Mouse (Mus musculus) midbrain, embryonic 16.5 days (tissue): ENCODE measurements around the gene Fut7. TPM values are rescaled to one million over a fixed set of nuclear protein-coding genes. Genes with fewer than 3 reads are reported as not detected.

Experiments used
- ATAC-seq: fragments of 200-750 bp; cut with Nextera tagmentation; 2 replicates; pipeline ENCODE4 v1.8.0; 2017; ENCODE audit warnings: moderate TSS enrichment
- H3K27ac ChIP-seq: fragments of 300-500 bp; sonication (generic); 2 replicates; pipeline ENCODE4 v1.5.1; 2014; ENCODE audit warnings: mild to moderate bottlenecking, low read length, mixed read lengths
- H3K27me3 ChIP-seq: fragments of 300-500 bp; sonication (generic); 2 replicates; pipeline ENCODE4 v1.6.1; 2014; ENCODE audit warnings: low read depth, low read length, mixed read lengths; ENCODE audit not compliant: control insufficient read depth, insufficient read depth
- H3K36me3 ChIP-seq: fragments of 300-500 bp; sonication (generic); 2 replicates; pipeline ENCODE4 v1.6.1; 2014; ENCODE audit warnings: mild to moderate bottlenecking, low read length, moderate library complexity, mixed read lengths; ENCODE audit not compliant: control insufficient read depth, insufficient read depth
- H3K4me1 ChIP-seq: fragments of 300-500 bp; sonication (generic); 2 replicates; pipeline ENCODE4 v1.6.1; 2014; ENCODE audit warnings: mild to moderate bottlenecking, low read length, mixed read lengths; ENCODE audit not compliant: control insufficient read depth, insufficient read depth
- H3K4me2 ChIP-seq: fragments of 300-500 bp; sonication (generic); 2 replicates; pipeline ENCODE4 v1.6.1; 2014; ENCODE audit warnings: mild to moderate bottlenecking, low read length, mixed read lengths
- H3K4me3 ChIP-seq: fragments of 300-500 bp; sonication (generic); 2 replicates; pipeline ENCODE4 v1.5.1; 2014; ENCODE audit warnings: low read depth, mild to moderate bottlenecking, low read length, moderate library complexity, mixed read lengths
- H3K9ac ChIP-seq: fragments of 300-500 bp; sonication (generic); 2 replicates; pipeline ENCODE4 v1.6.1; 2014; ENCODE audit warnings: low read depth, low read length, mixed read lengths
- H3K9me3 ChIP-seq: fragments of 300-500 bp; sonication (generic); replicated peaks from 2 replicates; pipeline ENCODE4 v1.6.1; 2014; ENCODE audit warnings: mild to moderate bottlenecking, low read length, mixed read lengths; ENCODE audit not compliant: control insufficient read depth, poor library complexity, severe bottlenecking
- WGBS: fragments of 180-500 bp; shearing (Covaris S2); extraction: QIAGEN DNeasy Blood & Tissue Kit; methylation state at CpG from one replicate; pipeline ENCODE4 v1.1.7; 2014; 5-methylcytosine and 5-hydroxymethylcytosine counted together
- polyA plus RNA-seq: library from polyadenylated mRNA; unstranded; fragments of >200 nt; fragmentation: Nextera tagmentation; extraction: Ambion mirVana; gene quantifications from 2 replicates; pipeline ENCODE4 v1.2.1, GENCODE M21; 2015

Gene Fut7
- polyA plus RNA-seq, 1 experiment from 2014 or later: 0.09 TPM

- H3K27me3 ChIP-seq: no peaks in the 10 kb centered on the region
- no peak overlapping the region for H3K27ac ChIP-seq
- 94% methylated on average over 14 of the region's 14 CpGs for WGBS
- no peak overlapping the region for H3K4me2 ChIP-seq
- ATAC-seq: no peak
- H3K4me1 ChIP-seq: no peaks in the 10 kb centered on the region
- peaks cover 81% of the 10 kb centered on the region for H3K36me3 ChIP-seq
- H3K9ac ChIP-seq: no peak overlapping the region
- H3K9me3 ChIP-seq: no peaks in the 10 kb centered on the region
- no peak overlapping the region for H3K4me3 ChIP-seq
These were observed 19.6 kb downstream of the Fut7 start for GRCm38 (mm10) chr2:25442682-25443081.

GRCm38 (mm10) chr2:25450853-25451647 is 28.0 kb downstream of the Fut7 start:
- Histone ChIP-seq H3K36me3 (peaks cover 19% of the 10 kb centered on the region), H3K4me2 (no peak overlapping the region), H3K4me1 (no peaks in the 10 kb centered on the region), H3K4me3 (no peak overlapping the region), H3K27me3 (no peaks in the 10 kb centered on the region), H3K27ac (no peak overlapping the region), H3K9ac (no peak overlapping the region), H3K9me3 (no peaks in the 10 kb centered on the region)
- WGBS: 86% methylated on average over 8 of the region's 8 CpGs
- ATAC-seq: no peak

GRCm38 (mm10) chr2:25452951-25453350 is 29.9 kb downstream of the Fut7 start:
- ATAC-seq: no peak
- no peak overlapping the region for H3K4me2 ChIP-seq
- no peaks in the 10 kb centered on the region for H3K27me3 ChIP-seq
- H3K4me1 ChIP-seq: no peaks in the 10 kb centered on the region
- H3K9me3 ChIP-seq: no peaks in the 10 kb centered on the region
- H3K4me3 ChIP-seq: no peak overlapping the region
- H3K36me3 ChIP-seq: peaks cover 7% of the 10 kb centered on the region
- 35% methylated on average over 1 of the region's 1 CpGs for WGBS
- no peak overlapping the region for H3K9ac ChIP-seq
- H3K27ac ChIP-seq: no peak overlapping the region

- Histone ChIP-seq H3K27me3 (no peaks in the 10 kb centered on the region), H3K4me1 (peaks cover 19% of the 10 kb centered on the region), H3K4me2 (no peak within 1 kb of the TSS), H3K4me3 (no peak within 1 kb of the TSS), H3K27ac (no peak within 1 kb of the TSS), H3K9ac (no peak within 1 kb of the TSS), H3K9me3 (no peaks in the 10 kb centered on the region), H3K36me3 (peaks cover 18% of the 10 kb centered on the region)
- ATAC-seq: no peak
- 66% methylated on average over 14 of the region's 14 CpGs for WGBS
These were observed 33.3 kb downstream of the Fut7 start, which contains the start of gene Clic3 for GRCm38 (mm10) chr2:25456205-25456953. Clic3 (plus strand) TSS chr2:25456838.

- 84% methylated on average over 9 of the region's 9 CpGs for WGBS
- Histone ChIP-seq H3K4me3 (no peak overlapping the region), H3K27me3 (no peaks in the 10 kb centered on the region), H3K4me2 (no peak overlapping the region), H3K9me3 (no peaks in the 10 kb centered on the region), H3K9ac (no peak overlapping the region), H3K4me1 (peaks cover 22% of the 10 kb centered on the region), H3K36me3 (peaks cover 18% of the 10 kb centered on the region), H3K27ac (no peak overlapping the region)
- ATAC-seq: no peak
These were observed 34.2 kb downstream of the Fut7 start for GRCm38 (mm10) chr2:25457022-25457896.

- no peak for ATAC-seq
- H3K4me2 ChIP-seq: no peak overlapping the region
- H3K27ac ChIP-seq: no peak overlapping the region
- 77% methylated on average over 5 of the region's 5 CpGs for WGBS
- peaks cover 22% of the 10 kb centered on the region for H3K4me1 ChIP-seq
- no peak overlapping the region for H3K9ac ChIP-seq
- no peak overlapping the region for H3K4me3 ChIP-seq
- H3K9me3 ChIP-seq: no peaks in the 10 kb centered on the region
- peaks cover 18% of the 10 kb centered on the region for H3K36me3 ChIP-seq
- H3K27me3 ChIP-seq: no peaks in the 10 kb centered on the region
These were observed 35.8 kb downstream of the Fut7 start for GRCm38 (mm10) chr2:25458911-25459310.

GRCm38 (mm10) chr2:25460135-25460534 is 37.1 kb downstream of the Fut7 start:
- peak overlapping the region; percentile 85 for H3K9ac ChIP-seq
- 31% methylated on average over 5 of the region's 5 CpGs for WGBS
- peaks cover 22% of the 10 kb centered on the region for H3K4me1 ChIP-seq
- no peaks in the 10 kb centered on the region for H3K27me3 ChIP-seq
- no peaks in the 10 kb centered on the region for H3K9me3 ChIP-seq
- peaks cover 18% of the 10 kb centered on the region for H3K36me3 ChIP-seq
- H3K4me2 ChIP-seq: peak overlapping the region; percentile 98
- H3K4me3 ChIP-seq: peak overlapping the region; percentile 59
- peak; percentile 27 for ATAC-seq
- H3K27ac ChIP-seq: peak overlapping the region; percentile 91

- WGBS: under 1% methylated on average over 48 of the region's 48 CpGs
- ATAC-seq: peak; percentile 92
- H3K4me1 ChIP-seq: peaks cover 22% of the 10 kb centered on the region
These were observed 37.7 kb downstream of the Fut7 start, which contains the start of gene Paxx for GRCm38 (mm10) chr2:25460551-25461309. Paxx (minus strand) TSS chr2:25461094.

More at GRCm38 (mm10) chr2:25460551-25461309, 37.7 kb downstream of the Fut7 start, which contains the start of gene Paxx:
- peaks cover 18% of the 10 kb centered on the region for H3K36me3 ChIP-seq
- no peaks in the 10 kb centered on the region for H3K9me3 ChIP-seq
- H3K27ac ChIP-seq: peak within 1 kb of the TSS; percentile 91
- H3K27me3 ChIP-seq: no peaks in the 10 kb centered on the region
- peak within 1 kb of the TSS; percentile 98 for H3K4me2 ChIP-seq
- peak within 1 kb of the TSS; percentile 59 for H3K4me3 ChIP-seq
- peak within 1 kb of the TSS; percentile 85 for H3K9ac ChIP-seq
